Mouse (Mus musculus) lung, adult 18-20 months (tissue): ENCODE measurements around the gene Ramp1.
A peak's percentile ranks its signal among the peaks of the same experiment; 100 is the strongest.

ENCODE experiments used
- DNase-seq, 2 experiments: peaks; one replicate each; pipeline ENCODE4 v3.0.0; 2022; ENCODE audit warnings: mixed read lengths in 2 of 2

Ramp1 gene

DNA sequence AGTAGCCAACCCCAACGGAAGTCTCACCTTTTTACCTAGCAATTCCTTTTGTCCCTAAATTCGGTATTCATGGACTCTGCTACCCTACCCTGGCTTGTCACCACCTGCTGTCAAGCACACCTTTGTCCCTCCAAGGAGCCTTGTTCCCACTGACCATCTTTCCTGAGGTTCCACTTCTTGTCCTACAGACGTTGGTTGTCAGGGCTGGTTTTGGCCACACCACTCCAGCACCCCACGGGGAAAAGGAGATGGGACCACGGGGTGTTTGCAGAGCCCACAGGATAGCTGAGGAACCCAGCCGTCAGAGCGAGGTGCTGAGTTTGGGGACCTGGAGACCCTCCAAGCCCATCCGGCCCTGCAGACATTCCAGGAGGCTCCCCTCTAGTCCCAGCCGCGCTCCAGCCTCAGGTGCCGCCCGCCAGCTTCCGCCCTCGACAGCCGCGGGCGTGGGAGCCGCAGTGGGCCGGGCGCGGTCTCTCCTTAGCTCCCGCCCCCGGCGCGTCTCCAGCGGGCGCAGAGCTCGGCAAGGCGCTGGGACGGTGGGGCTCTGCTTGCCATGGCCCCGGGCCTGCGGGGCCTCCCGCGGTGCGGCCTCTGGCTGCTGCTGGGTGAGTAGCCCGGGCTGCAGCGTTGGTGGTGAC lies at the start of gene Ramp1:
Gene Ramp1, plus strand, starts transcription at position 290 of the 641 bp plus-strand sequence.
- DNase-seq = peak; percentile 53 to 54

DNA sequence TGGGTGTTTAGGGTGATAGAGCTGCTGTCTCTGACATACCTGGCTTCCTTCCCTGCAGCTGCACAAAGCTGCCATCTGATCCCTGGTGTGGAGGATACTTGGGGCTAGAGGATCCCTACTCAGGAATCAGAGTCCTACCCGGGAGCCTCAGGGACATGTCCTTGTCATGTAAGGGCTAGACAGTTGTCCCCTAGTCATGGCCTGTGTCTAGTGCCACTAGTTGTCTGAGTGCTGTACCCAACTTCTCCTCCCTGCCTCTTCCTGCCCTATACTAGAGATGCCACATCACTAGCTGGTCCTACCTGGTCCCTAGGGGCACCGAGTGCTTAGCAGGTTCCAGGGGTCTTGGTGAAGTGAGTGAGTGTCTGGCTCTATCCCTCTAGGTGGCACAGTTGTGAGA lies 42.6 kb upstream of the Ramp1 start:
- no peak for DNase-seq

DNA sequence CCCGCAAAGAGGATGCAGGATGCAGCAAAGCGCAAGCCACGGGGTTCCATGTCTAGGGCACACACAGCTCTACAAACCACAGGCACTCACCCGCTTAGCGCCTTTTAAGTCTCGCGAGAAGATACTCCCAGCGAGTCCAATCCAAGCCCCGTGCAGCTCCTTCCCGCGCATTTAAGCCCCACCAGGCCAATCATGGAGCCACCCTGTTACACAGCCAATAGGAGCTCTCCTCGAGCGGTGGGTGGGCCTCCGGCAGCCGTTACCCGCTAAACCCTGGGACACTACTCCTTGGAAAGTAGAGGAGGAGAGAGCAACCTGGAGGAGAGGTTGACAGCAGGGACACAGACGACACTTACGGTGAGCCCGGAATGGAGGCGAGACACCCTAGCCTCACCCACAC lies 34.8 kb upstream of the Ramp1 start, which contains the start of gene Rbm44:
Gene Rbm44, plus strand, starts transcription at position 277 of the 400 bp plus-strand sequence.
- no peak for DNase-seq

DNA sequence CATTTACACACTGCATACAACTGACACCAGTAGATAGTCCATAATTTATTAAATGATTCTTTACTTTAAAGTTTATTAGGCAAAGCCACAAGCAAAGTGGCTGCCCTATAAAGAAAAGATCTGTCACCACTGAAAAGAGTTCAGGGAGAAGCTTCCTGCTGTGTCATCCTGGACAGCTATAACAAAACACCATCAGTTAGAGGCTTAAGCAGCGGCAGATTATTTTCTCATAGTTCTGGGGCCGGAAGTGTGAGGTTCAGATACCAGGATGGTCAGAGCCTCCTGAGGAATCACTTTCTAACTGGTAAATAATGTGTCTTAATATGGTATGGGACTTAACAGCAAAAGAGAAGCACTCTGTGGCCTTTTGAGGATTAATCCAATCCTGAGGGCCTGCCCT lies 28.1 kb upstream of the Ramp1 start:
- DNase-seq = no peak

DNA sequence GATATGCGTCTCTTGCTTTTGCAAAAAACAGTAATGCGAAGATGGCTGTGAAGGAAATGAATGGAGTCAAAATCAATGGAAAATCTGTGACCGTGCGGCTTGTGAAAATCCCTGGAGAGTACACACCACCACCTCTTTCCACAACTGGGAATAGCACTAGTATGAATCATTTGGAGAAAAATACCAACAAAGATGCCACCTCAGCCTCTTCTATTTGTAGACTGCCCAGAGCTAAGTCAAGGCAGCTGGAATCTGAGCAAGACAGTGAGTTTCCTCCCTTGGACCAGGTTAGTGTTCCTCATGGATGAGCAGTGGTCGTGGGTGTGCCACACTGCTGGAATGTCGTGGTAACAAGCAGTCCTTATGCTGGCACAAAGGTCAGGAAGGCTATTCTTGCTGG lies 12.8 kb upstream of the Ramp1 start:
- DNase-seq = no peak

DNA sequence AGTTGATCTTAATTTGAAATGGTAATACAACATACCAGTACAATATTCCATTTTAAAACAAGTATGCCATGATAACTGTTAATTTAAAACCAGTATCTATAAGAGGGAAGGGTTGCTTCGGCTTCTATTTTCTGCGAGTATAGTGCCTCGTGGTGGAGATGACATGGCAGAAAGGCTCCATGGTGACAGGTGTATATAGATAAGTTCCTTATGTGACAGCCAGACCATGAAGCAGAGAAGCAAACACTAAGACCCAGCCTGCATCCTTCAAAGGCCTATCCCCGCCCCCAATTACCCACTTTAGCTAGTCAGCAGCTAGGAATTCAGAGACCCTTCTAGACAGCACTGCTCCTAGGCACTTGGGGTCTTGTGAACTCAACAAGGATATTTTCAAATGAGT lies 10.5 kb upstream of the Ramp1 start:
- DNase-seq = no peak

DNA sequence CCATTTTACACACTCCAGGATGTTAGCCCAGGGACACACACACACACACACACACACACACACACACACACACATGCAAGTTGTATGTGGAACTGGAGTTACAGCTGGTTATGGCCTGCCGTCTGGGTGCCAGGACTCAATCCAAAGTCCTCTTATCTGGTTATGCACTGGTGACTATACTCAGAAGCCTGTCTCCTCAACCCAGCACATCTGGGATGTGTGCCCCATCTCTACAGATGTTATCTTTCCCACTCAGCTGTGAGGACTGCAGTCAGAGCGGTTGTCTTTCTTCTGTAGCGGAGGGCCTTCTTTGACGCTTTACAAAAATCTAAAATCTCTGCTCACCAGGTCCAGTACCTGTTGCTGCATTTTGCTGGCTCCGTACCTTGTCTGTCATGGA lies 4.8 kb upstream of the Ramp1 start:
- no peak for DNase-seq

DNA sequence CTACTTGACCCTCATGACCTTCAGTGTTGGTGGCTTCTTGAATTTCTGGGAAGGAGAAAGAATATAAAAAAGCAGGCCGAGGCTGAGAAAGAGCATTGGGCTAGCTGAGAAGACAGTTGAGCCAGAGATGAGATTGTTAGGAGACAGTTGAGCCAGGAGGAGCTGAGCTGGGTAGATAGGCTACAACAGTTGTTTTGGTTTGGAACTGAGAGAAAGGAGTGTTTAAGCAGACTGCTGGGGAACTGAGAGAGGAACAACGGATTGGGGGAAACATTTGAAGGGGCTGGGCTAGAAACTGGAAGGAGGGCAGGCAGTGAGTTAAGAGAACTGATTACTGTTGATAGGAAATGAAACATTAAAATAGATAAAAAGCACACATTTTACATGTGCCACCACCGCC lies 3.6 kb upstream of the Ramp1 start:
- DNase-seq = no peak

DNA sequence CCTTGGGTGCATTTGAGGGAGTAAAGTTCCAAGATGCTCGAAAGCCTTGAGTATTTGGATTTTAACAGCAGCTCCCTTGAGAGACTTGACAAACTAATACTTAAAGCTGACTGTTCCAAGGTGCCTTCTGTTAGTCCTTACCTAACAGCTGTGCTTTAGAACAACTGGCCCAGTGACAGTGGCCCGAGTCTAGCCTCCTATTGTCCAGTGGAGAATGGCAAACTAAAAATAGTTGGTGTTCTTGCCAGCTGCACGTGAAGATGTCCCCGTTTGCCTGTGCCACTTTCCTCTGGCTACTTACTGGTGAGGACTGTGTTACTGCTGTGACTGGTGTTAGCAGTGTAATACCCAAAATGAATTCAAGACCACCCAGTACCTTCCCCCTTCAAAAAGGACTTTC lies 2.8 kb upstream of the Ramp1 start:
- DNase-seq = no peak

DNA sequence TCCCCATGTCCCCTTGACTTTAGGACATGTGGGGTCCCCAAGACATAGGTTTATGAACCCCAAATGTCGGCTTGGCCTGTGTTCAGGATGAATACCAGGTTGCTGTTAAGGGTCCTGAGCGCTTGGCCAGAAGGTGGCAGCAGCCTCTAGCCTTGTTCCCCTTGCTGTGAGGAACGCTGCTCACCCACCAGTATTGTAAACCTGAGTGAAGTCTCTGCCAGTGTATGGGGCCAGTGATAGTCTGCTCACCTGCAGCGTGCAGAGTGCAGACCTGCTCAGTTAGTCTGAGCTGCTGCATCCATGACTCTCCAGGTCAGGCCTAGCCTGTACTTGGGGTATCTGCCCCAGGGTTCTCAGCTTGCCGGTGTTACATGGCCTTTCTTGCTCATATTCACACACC lies 536 bp upstream of the Ramp1 start:
- peak; percentile 71 to 79 for DNase-seq

DNA sequence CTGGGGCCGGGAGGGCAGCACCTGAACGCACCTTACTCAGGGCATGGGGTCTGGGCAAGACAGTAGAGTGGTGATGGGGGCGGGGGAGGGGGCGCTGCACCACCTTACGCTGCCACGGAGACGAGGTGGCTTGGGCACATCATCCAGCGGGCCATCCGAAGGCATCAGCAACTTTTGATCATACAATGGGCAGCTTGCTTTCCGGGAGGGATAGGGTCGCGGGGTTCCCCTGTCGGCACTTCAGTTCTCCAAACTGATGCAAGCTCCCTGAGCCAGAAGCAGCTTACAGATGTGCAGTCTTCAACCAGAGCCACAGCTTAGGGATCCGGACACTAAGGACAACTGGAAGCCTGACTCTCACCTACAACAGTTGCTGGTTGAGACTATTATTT lies 548 bp downstream of the Ramp1 start:
- no peak for DNase-seq

DNA sequence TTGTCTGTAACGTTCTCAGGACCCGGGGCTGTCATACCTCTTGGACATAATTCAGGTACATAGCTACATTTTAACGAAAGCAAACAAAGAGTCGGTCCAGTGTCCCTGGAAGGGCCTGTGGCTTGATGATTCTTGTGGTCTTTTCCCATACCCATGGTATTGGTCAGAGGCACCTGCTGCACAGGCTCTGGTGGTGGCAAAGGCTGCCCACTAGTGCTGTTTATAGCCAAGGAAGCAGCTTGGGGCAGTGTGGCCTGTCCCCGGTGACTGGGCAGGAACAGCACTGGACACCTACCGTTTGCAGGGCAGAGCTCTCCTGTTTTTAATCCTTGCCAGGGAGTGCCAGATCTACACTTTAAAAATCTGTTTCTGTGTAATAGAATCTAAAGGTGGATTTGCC lies 1.1 kb downstream of the Ramp1 start:
- DNase-seq = peak in 1 of 2 experiments; percentile 16

DNA sequence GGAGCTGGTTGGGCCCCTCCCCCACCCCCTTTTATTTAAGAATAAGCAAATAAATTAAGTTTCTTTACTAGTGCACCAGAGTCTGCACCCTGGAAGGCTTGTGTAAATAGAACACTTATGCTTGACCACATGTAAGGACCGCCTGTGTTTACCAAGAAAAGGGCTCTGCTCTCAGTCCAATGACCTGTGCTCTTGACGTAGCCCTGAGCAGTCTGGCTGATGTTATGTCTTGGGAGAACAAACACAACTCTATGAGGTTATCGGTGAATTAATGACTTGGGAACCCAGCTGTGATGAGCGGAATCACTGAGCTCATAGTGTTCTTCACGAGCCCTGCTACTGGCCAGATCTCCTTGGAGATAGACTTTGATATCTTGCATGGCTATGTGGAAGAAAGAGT lies 1.6 kb downstream of the Ramp1 start:
- DNase-seq = peak; percentile 40 to 70

DNA sequence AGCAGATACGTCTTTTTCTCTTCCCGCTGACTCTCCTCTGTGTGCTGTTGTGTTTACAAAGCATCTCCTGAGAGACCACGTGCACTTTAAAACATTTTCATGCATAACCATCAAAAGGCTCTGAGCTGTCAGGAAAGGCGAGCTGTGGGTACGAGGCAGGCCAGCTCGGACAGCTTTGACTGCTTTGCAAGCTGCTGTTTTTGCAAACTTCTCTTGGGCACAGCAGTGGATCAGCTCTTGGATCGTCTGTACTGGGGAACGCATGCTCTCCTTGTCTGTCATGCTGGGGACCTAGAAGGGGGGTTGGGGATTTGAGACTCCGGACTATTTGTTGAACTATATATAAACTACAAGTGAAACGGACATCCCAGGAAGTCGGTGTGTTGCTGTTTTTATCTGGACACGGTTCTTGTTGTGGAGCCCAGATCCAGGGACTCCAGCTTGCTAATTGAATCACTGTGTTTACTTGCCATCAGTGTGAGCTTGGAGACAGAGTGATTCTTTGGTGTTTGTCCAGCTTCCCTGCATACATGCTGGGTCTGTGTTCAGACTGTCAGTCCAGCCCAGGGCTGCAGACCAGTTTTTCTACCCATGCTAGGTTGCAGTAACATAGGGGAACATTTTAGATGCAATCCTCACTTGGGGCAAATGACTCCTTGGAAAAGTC lies 2.3 kb downstream of the Ramp1 start:
- no peak for DNase-seq

DNA sequence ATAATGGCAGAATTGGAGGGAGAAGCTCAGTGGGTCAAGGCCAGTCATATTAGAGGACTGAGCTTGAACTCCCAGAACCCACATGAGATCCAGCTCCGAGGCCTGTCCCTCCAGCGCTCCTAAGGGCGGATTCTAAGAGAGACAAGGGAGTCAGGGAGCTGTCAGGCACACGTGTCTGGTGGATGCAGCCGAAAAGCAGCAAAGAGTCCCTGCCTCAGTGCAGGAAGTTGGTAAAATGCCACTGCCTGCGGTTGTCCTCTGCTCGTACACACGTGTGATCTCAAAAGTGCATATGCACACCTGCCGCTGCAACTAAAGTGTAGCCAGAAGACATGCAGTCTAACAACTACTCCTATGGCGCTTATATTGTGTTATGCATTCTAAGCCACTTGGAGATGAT lies 3.7 kb downstream of the Ramp1 start:
- no peak for DNase-seq

DNA sequence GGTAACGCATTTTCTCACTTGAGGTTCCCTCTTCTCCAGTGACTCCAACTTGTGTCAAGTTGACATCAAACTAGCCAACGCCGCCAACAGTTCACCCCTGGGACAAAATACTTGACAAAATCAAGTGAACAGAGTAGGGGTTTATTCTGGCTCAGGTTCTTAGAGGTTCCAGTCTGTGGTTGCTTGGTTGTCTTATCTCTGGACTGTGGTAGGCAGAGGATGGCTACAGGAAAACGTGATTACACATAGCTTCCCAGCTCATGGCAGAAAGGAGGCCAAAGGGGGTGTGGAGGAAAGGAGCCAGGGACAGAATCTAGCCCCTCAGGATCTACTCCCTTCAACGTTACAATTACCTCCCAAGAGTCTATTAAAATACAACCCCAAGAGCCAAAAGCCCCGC lies 7.1 kb downstream of the Ramp1 start:
- no peak for DNase-seq

DNA sequence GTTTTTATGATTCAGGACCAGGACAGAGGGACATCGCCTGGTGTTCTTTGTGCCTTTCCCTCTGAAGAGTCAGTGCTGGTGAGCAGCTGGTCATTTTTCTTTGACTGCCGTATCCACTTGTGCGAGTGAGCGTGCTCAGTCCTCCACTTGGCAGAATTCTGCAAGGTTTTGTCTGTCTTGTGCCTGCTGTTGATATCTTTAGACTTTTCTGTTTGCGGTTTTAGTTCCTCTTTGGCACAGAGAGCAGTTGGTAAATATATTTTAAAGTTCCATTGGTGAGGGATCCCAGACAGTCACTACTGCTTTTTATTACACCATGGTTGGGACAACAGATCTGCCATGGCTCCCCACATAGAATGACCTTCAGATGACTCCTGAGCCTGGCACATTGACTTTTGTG lies 7.7 kb downstream of the Ramp1 start:
- no peak for DNase-seq

DNA sequence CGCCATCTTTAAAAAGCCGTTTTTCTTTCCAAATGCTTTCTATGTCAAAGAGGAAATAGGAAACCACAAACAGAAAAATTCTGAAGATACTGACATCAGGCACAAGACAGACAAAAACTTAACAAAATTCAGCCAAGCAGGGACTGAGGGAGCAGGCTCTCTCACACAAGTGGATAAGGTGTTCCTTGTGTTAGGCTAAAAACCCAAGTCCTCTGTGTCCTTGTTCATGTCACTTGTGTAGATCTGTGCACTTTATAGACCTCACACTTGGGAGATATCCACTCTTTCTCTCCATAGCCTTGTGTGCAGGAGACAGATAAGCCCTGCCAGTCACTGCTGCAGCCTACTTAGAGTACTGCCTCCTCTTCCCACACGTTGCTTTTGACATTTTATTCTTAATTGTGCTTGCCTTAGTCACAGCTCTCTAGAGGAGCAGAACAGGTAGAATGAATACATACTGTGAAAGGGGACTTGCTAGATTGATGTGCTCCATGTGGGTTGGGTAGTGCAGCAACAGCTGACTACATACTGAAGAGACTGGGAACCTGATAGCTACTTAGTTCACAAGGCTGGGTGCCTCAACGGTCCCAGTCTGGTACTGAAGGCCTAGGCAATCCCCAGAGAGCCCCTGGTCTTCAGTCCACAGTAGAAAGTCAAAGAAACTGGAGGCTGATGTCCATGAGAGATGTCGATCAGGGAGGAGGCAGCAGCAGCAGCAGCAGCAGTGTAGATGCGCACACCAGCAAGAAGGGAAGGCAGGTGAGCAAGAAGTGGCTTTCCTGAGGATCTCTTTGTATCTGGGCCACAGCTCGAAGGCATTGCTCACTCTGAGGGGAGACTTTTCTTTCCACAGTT lies 8.4 kb downstream of the Ramp1 start:
- DNase-seq = no peak

DNA sequence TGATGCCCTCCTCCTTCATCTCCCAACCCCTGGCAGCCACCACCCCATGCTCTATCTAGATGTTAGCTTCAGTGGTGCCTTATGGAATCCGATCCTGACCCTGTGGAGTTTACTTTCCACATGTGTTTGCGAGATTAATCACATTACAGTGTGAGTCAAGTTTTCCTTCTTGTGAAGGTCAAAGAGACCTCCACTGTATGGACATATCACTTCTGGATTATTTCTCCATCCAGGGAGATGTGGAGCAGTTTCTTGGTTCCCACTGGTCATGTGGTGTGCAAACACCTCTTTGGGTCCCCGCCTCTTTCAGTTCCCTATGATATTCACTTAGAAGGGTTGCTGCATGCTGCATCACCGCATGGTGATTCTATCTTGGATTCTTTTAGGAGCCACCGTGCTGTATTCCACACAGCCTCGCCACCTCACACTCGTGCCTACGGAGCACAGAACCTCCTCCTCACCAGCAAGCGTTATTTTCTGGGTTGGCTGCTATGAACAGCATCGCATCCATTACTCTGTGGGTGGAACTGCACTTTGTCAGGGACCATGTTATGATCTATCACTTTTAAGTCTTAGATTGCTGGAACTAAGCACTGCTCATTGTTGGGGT lies 9.3 kb downstream of the Ramp1 start:
- no peak for DNase-seq

DNA sequence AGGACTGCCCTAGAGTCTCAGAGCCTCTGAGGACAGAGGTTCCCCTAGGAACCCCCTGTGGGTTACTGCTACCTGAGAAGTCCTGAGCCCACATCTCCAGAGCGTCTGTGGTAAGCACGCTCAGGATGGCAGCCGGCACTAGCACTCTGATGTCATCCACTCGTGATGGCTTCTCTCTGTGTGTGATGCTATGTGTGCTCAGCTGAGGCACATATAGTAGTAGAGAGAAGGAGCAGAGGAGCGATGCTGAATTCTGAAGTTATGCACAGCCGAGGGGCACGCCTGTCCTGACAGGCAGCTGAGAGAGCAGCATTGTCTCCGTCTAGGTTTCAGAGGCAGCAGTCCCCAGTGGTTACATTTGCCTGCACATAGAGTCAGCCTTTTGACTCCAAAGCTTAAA lies 12.6 kb downstream of the Ramp1 start:
- DNase-seq = no peak

DNA sequence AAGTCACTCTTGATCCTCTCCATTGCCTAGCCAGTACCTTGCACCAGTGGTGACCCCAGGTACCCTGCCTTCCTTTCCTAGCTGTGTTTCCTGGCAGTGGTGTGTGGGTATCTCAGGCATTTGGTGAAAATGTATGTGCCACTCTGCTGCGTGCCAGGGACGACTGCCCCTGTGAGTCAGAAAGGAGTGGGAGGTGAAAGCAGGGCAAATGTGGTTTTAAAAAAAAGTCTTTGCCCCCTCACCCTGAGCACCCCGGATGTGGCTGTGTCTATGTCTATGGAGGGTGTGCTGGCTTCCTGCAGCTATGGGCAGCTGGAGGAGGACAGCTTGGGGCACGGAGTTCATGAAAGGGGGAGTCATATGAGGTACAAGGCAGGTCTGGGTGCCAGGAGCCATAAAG lies 13.6 kb downstream of the Ramp1 start:
- DNase-seq = no peak

DNA sequence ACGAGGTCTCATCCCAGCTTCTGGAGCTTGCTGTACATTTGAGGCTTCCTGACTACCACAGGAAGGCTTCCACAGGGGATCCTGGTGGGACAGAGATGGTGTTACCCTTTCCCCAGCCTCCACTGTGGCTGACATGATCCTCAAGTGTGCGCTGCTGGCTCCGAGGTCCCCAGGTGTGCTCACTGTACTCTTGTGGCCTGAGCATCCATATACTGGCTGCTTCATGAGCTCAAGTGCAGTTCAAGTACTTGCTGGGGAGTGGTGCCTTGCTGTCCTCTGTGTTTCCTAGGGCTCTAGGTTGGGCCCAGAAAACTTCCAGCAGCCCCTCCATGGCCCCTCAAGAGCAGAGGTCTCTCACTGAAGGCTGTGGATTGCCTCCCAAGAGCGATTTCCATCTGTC lies 14.1 kb downstream of the Ramp1 start:
- no peak for DNase-seq

DNA sequence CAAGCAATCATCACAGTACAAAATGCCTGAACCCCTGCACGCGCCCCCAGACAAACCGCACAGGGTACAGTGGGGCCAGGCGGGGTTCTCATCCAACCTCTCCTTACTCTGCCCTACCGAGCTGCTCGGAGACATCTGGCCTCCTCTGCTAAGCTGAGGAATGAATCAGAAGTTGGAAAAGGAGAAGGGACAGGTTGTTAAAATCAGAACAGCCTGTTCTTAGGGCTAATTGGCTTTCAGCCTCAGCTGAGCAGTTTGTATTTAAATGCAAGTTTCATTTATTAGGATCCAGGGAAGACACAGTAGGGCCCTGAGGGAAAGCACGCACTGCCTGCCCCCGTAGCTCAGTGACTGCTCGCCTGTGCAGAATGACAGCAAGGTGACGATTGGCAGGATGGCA lies 20.2 kb downstream of the Ramp1 start:
- DNase-seq = no peak

DNA sequence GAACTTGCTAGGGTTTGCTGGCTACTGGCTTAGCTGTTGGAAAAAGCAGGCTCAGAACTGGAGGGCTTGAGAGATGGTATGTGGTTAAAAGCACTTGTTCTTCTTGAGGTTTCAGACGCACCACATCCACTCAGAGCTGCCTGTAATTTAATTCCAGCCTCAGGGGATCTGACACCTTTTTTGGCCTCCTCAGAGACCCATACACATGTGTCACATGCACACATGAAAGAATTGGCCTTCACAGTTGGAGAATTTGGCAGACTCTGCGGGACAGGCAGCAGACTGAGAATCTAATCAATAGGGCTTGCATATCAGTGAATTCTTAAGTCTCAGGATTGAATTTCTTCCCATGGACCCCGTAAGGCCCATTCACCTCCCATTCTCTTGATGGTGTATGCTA lies 21.5 kb downstream of the Ramp1 start:
- DNase-seq = no peak
